Mouse (Mus musculus) neural tube, embryonic 13.5 days (tissue): Measurements from ENCODE around the gene Tmem102. TPM values are rescaled to one million over a fixed set of nuclear protein-coding genes. Genes with fewer than 3 reads are reported as not detected.

Experiments
- ATAC-seq: fragments of 200-750 bp; cut with Nextera tagmentation; 2 replicates; pipeline ENCODE4 v1.8.0; 2017; ENCODE audit warnings: low read depth, mild to moderate bottlenecking, moderate TSS enrichment, moderate library complexity
- H3K27ac ChIP-seq: fragments of 300-500 bp; sonication (generic); replicated peaks from 2 replicates; pipeline ENCODE4 v1.5.1; 2015; ENCODE audit warnings: moderate library complexity, mild to moderate bottlenecking, inconsistent platforms
- H3K27me3 ChIP-seq: fragments of 300-500 bp; sonication (generic); 2 replicates; pipeline ENCODE4 v1.6.1; 2015; ENCODE audit warnings: mild to moderate bottlenecking, inconsistent platforms
- H3K36me3 ChIP-seq: fragments of 300-500 bp; sonication (generic); 2 replicates; pipeline ENCODE4 v1.6.1; 2015; ENCODE audit warnings: mild to moderate bottlenecking, inconsistent platforms
- H3K4me1 ChIP-seq: fragments of 300-500 bp; sonication (generic); replicated peaks from 2 replicates; pipeline ENCODE4 v1.6.1; 2015; ENCODE audit warnings: inconsistent platforms
- H3K4me2 ChIP-seq: fragments of 300-500 bp; sonication (generic); 2 replicates; pipeline ENCODE4 v1.6.1; 2015; ENCODE audit warnings: inconsistent platforms, mild to moderate bottlenecking, moderate library complexity
- H3K4me3 ChIP-seq: fragments of 300-500 bp; sonication (generic); 2 replicates; pipeline ENCODE4 v1.5.1; 2015; ENCODE audit warnings: mild to moderate bottlenecking, inconsistent platforms
- H3K9ac ChIP-seq: fragments of 300-500 bp; sonication (generic); 2 replicates; pipeline ENCODE4 v1.6.1; 2015; ENCODE audit warnings: moderate library complexity, mild to moderate bottlenecking, inconsistent platforms
- H3K9me3 ChIP-seq: fragments of 300-500 bp; sonication (generic); 2 replicates; pipeline ENCODE4 v1.6.1; 2016; ENCODE audit warnings: inconsistent platforms
- WGBS: fragments of 180-500 bp; shearing (Covaris S2); methylation state at CpG from one replicate; pipeline ENCODE4 v1.1.7; 2015; 5-methylcytosine and 5-hydroxymethylcytosine counted together
- polyA plus RNA-seq: library from polyadenylated mRNA; unstranded; fragments of >200 nt; fragmentation: Nextera tagmentation; extraction: Ambion mirVana; gene quantifications from 2 replicates; pipeline ENCODE4 v1.2.1, GENCODE M21; 2015

The Tmem102 gene
- polyA plus RNA-seq, 1 experiment from 2014 or later = 1.4 TPM

DNA sequence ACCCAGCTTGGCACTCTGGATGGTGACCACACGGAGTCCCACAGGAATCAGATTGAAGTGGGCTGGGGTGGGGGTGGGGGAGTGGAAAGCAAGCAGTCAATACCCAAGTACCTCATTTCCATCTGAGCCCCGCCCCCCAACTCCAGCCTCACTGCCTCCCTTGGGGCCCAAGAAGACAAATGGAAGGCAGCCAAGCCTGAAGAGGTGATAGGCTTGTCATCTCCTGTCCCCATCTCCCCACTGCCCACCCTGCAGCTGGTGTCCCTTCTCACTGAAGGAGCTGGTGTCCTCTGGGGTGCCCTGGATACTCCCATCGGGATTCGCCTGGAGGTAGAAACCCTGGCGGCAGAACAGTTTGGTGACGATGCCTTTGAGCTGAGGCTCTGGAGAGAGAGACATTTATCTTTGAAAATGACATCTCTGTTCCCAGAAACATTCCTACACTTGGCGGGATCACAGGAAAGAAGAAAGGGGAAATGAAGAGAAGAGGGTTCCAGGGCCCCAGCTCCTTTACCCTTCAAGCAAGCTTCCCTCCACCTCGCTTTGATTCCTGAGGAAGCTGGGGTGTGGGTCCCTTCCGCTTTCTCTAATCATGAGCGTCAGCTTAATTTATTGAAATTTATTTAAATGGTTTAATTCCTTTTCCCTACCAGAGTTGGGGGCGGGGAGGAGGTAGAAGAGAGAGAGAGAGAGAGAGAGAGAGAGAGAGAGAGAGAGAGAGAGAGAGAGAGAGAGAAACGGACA is 5.9 kb downstream of the Tmem102 start:
- peak overlapping the region; percentile 94 for H3K27ac ChIP-seq
- peak overlapping the region; percentile 60 for H3K4me3 ChIP-seq
- ATAC-seq = no peak
- WGBS = 14% methylated on average over 12 of the region's 12 CpGs
- H3K36me3 ChIP-seq = 0 out of 2 replicates have a peak, but pooled peaks cover 4% of the 10 kb centered on the region
- H3K9me3 ChIP-seq = no peaks in the 10 kb centered on the region
- H3K27me3 ChIP-seq = peaks cover 35% of the 10 kb centered on the region
- H3K4me1 ChIP-seq = peaks cover 74% of the 10 kb centered on the region
- peak overlapping the region; percentile 96 for H3K4me2 ChIP-seq
- H3K9ac ChIP-seq = peak overlapping the region; percentile 82

DNA sequence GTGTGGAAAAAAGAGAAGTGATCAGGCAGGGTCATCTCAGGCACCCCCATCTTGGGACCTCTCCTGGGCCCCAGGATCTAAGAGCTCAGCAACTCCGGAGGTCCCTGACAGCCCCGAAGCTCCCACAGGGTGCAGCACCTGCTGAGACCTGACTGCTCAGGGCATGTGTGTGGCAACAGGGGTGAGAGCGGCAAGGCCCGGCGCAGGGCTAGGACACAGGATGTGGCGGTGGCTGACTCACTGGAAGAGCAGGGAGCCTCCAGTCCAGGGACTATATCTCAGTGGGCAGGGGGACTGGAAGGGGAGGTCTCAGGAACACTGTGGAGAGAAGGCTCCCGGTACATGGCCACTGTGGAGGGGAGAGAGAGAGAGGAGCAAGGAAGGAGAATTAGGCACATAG is 7.5 kb downstream of the Tmem102 start:
- Histone ChIP-seq H3K4me1 (peaks cover 58% of the 10 kb centered on the region), H3K36me3 (0 out of 2 replicates have a peak, but pooled peaks cover 4% of the 10 kb centered on the region), H3K9ac (no peak overlapping the region), H3K27ac (no peak overlapping the region), H3K27me3 (peaks cover 42% of the 10 kb centered on the region), H3K4me2 (no peak overlapping the region), H3K9me3 (no peaks in the 10 kb centered on the region), H3K4me3 (no peak overlapping the region)
- 67% methylated on average over 7 of the region's 7 CpGs for WGBS
- ATAC-seq = no peak

DNA sequence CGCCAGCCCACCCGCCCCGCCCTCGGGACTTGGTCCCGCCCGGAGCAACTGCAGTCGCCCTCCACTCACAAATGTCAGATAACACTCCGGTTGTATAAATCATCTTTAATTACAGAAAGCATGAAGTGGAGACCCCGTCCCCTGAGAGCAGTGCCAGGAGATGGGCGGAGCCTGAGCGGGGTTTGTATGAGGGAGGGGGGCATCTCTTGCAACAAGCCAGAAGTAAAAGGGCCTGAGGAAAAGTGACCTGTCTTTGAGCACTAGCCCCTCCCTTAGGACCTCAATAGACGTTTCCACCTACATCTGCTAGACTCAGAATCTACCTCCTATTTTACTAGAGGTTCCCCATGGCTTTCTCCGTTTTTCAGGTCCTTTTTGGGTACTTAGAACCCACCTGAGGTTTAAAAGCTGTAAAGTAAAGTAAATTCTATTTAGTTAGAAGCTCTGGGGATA is 9.4 kb downstream of the Tmem102 start:
- WGBS = 3% methylated on average over 13 of the region's 13 CpGs
- no peak for ATAC-seq
- Histone ChIP-seq H3K9ac (peak overlapping the region; percentile 51), H3K27me3 (peaks cover 51% of the 10 kb centered on the region), H3K4me2 (peak overlapping the region; percentile 67), H3K4me1 (peaks cover 39% of the 10 kb centered on the region), H3K27ac (no peak overlapping the region), H3K9me3 (no peaks in the 10 kb centered on the region), H3K36me3 (0 out of 2 replicates have a peak, but pooled peaks cover 4% of the 10 kb centered on the region), H3K4me3 (peak overlapping the region; percentile 42)

- Histone ChIP-seq H3K27me3 (peaks cover 51% of the 10 kb centered on the region), H3K27ac (0 out of 2 replicates have a peak within 1 kb of the TSS, but pooled peaks have one; percentile 14), H3K9ac (peak within 1 kb of the TSS; percentile 51), H3K9me3 (no peaks in the 10 kb centered on the region), H3K4me2 (peak within 1 kb of the TSS; percentile 67), H3K4me3 (peak within 1 kb of the TSS; percentile 42), H3K36me3 (0 out of 2 replicates have a peak, but pooled peaks cover 4% of the 10 kb centered on the region), H3K4me1 (peaks cover 35% of the 10 kb centered on the region)
- 2% methylated on average over 52 of the region's 52 CpGs for WGBS
- ATAC-seq = peak; percentile 89
Measured at GRCm38 (mm10) chr11:69795168-69795982, 10.0 kb downstream of the Tmem102 start, which contains the start of gene Chrnb1. Chrnb1 (minus strand) TSS chr11:69795943.

GRCm38 (mm10) chr11:69793429-69793828 is 12.0 kb downstream of the Tmem102 start:
- Histone ChIP-seq H3K4me3 (no peak overlapping the region), H3K9ac (no peak overlapping the region), H3K4me2 (no peak overlapping the region), H3K27me3 (peaks cover 51% of the 10 kb centered on the region), H3K36me3 (0 out of 2 replicates have a peak, but pooled peaks cover 4% of the 10 kb centered on the region), H3K9me3 (no peaks in the 10 kb centered on the region), H3K4me1 (peaks cover 17% of the 10 kb centered on the region), H3K27ac (no peak overlapping the region)
- 69% methylated on average over 5 of the region's 5 CpGs for WGBS
- no peak for ATAC-seq

- peaks cover 34% of the 10 kb centered on the region for H3K27me3 ChIP-seq
- 72% methylated on average over 5 of the region's 5 CpGs for WGBS
- no peak overlapping the region for H3K27ac ChIP-seq
- H3K4me1 ChIP-seq = peaks cover 12% of the 10 kb centered on the region
- no peaks in the 10 kb centered on the region for H3K36me3 ChIP-seq
- ATAC-seq = no peak
- no peaks in the 10 kb centered on the region for H3K9me3 ChIP-seq
- no peak overlapping the region for H3K4me3 ChIP-seq
- H3K9ac ChIP-seq = no peak overlapping the region
- H3K4me2 ChIP-seq = no peak overlapping the region
Measured at GRCm38 (mm10) chr11:69791420-69791819, 14.0 kb downstream of the Tmem102 start.

DNA sequence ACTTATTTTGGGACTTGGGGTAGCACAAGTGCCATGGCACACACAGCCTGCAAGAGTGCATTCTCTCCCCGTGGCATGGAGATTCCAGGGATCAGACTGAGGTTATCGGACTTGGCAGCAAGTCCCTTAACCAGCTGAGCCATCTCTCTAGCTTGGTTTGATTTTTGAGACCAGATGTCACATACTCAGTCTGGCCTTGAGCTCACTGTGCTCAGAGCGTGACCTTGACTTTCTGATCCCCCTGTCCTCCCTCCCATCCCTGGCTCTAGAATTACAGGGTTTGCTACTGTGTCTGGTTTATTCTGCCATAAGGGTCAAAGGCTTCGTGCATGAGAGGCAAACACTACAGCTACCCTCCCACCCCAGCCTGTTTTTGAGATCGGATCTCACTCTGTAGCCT is 16.0 kb downstream of the Tmem102 start:
- no peaks in the 10 kb centered on the region for H3K9me3 ChIP-seq
- no peaks in the 10 kb centered on the region for H3K36me3 ChIP-seq
- no peak overlapping the region for H3K27ac ChIP-seq
- H3K4me2 ChIP-seq = no peak overlapping the region
- no peak overlapping the region for H3K9ac ChIP-seq
- 72% methylated on average over 5 of the region's 5 CpGs for WGBS
- H3K27me3 ChIP-seq = peaks cover 27% of the 10 kb centered on the region
- no peak overlapping the region for H3K4me3 ChIP-seq
- no peak for ATAC-seq
- H3K4me1 ChIP-seq = no peaks in the 10 kb centered on the region

- Histone ChIP-seq H3K4me3 (no peak overlapping the region), H3K27ac (no peak overlapping the region)
Measured at GRCm38 (mm10) chr11:69787306-69787705, 18.1 kb downstream of the Tmem102 start.

DNA sequence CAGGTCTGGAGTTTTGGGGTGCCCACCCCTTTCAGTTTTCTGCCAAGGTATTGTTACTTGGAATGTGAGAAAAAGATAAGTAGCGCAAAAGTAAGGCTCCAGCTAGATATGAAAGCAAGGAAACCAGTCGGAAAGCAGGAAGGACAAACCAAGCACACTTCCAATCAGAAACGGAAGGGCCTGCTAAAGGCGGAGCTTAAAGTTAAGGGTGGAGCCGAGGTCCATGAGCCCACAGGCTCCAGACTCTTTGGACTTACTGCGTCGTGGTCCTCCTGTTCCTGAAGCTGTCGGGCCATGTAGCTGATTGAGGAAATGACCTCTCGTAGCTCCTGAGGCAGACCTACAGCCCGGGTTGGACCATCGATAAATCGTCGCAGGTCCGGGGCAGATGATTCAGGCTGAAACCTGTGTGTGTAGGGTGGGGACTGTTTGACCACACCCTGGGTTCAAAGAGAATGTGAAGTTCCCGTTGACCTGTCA is 20.6 kb downstream of the Tmem102 start:
- H3K27ac ChIP-seq = no peak overlapping the region
- no peaks in the 10 kb centered on the region; the same call in none of the 2 replicates for H3K27me3 ChIP-seq
- no peak for ATAC-seq
- H3K9me3 ChIP-seq = no peaks in the 10 kb centered on the region
- WGBS = 39% methylated on average over 15 of the region's 15 CpGs
- no peaks in the 10 kb centered on the region; the same call in 1 of the 2 replicates for H3K4me1 ChIP-seq
- no peak overlapping the region for H3K4me3 ChIP-seq
- no peak overlapping the region for H3K9ac ChIP-seq
- peak overlapping the region; percentile 11; the same call in 1 of the 2 replicates for H3K4me2 ChIP-seq
- no peaks in the 10 kb centered on the region for H3K36me3 ChIP-seq

More at GRCm38 (mm10) chr11:69787306-69787705, 18.1 kb downstream of the Tmem102 start:
- Histone ChIP-seq H3K4me1 (no peaks in the 10 kb centered on the region), H3K36me3 (no peaks in the 10 kb centered on the region), H3K9me3 (no peaks in the 10 kb centered on the region), H3K9ac (no peak overlapping the region), H3K27me3 (peaks cover 8% of the 10 kb centered on the region), H3K4me2 (no peak overlapping the region)
- no peak for ATAC-seq
- WGBS = 79% methylated on average over 5 of the region's 5 CpGs

- H3K4me2 ChIP-seq = no peak overlapping the region
- no peak overlapping the region for H3K27ac ChIP-seq
- H3K4me3 ChIP-seq = no peak overlapping the region
- 22% methylated on average over 4 of the region's 4 CpGs for WGBS
- peaks cover 22% of the 10 kb centered on the region for H3K36me3 ChIP-seq
- H3K9ac ChIP-seq = no peak overlapping the region
- ATAC-seq = no peak
- no peaks in the 10 kb centered on the region for H3K9me3 ChIP-seq
- peaks cover 18% of the 10 kb centered on the region for H3K27me3 ChIP-seq
- H3K4me1 ChIP-seq = no peaks in the 10 kb centered on the region; the same call in 1 of the 2 replicates
Measured at GRCm38 (mm10) chr11:69781828-69782227, 23.6 kb downstream of the Tmem102 start.

GRCm38 (mm10) chr11:69778985-69779384 is 26.4 kb downstream of the Tmem102 start:
- Histone ChIP-seq H3K4me2 (no peak overlapping the region), H3K4me1 (no peaks in the 10 kb centered on the region; the same call in 1 of the 2 replicates), H3K9me3 (no peaks in the 10 kb centered on the region), H3K4me3 (no peak overlapping the region), H3K36me3 (peaks cover 39% of the 10 kb centered on the region), H3K27ac (no peak overlapping the region), H3K9ac (no peak overlapping the region), H3K27me3 (peaks cover 21% of the 10 kb centered on the region)
- ATAC-seq = no peak
- 52% methylated on average over 7 of the region's 7 CpGs for WGBS
